Mouse (Mus musculus): ENCODE results near the gene Tmtc3. TPM values are rescaled to one million over a fixed set of nuclear protein-coding genes. Genes with fewer than 3 reads are reported as not detected.
"Not testable (repeated sequence)": the region's sequence is repeated elsewhere in the genome, so short reads cannot be mapped to it uniquely, and the experiment has no call there.

Tmtc3 gene
- 10 to 100 TPM; 11.3 to 13.3 TPM for total RNA-seq (2021)
- long read RNA-seq, experiment 1, full-length matches to known transcripts, result 3 of 6 reads
- long read RNA-seq, experiment 1, partial matches to known transcripts, result 1 of 6 reads
- long read RNA-seq, experiment 1, other reads (novel, unspliced or antisense), result 2 of 6 reads
- long read RNA-seq, experiment 2, partial matches to known transcripts, result 0 of 1 reads
- long read RNA-seq, experiment 2, other reads (novel, unspliced or antisense), result 1 of 1 reads

GRCm38 (mm10) chr10:100487097-100487978 lies at the start of gene Tmtc3, which contains the start of gene Cep290:
Tmtc3 (minus strand) TSS chr10:100487350.
Cep290 (plus strand) TSS chr10:100487558.
- DNase-seq (ENCODE audit: low spot score in 2 of 2), result peak; percentile 88 to 98

- DNase-seq (ENCODE audit: low spot score in 2 of 2), result no peak
Observed at GRCm38 (mm10) chr10:100524499-100525390, 37.6 kb upstream of the Tmtc3 start.

- DNase-seq (ENCODE audit: low spot score in 2 of 2), result no peak
Observed at GRCm38 (mm10) chr10:100522330-100522729, 35.2 kb upstream of the Tmtc3 start.

DNA sequence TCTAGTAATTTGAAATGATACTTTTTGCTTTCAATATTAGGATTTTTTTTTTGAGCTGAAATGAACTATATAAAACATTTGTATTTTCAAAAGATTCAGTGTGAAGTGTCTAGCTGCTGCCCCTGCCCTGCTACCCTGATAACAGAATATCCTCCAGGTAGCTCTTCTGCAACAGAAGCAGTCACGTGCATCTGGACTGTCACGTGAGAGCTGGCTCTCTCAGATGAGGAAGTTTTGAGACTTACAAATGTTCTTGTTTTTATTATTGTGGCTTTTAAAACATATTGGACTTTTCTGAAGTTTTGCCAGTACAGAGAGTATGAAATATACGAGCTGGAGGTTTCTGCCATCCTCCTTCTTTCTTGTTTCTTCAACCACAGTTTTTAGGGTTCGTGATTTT lies 34.5 kb upstream of the Tmtc3 start:
- no peak for DNase-seq (ENCODE audit: low spot score in 2 of 2)

DNA sequence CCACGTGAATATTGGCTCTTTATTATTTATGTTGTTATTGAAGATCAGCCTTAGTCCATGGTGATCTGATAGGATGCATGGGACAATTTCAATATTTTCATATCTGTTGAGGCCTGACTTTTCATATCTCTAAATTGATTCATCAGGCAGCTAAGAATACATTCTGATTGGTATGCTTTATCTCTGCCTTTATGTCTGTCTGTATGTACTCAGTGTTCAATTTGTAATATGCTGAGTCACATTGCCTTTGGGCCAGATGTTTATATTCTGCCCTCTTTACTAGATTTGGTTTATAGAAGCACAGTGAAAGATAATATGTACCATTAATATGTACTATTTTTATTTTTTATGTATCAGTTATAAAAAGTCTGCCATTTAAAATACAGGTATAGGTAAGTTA lies 21.0 kb upstream of the Tmtc3 start:
- no peak for DNase-seq (ENCODE audit: low spot score in 2 of 2)

GRCm38 (mm10) chr10:100498309-100498708 lies 11.2 kb upstream of the Tmtc3 start:
- DNase-seq (ENCODE audit: low spot score in 2 of 2), result no peak

GRCm38 (mm10) chr10:100491916-100492315 lies 4.8 kb upstream of the Tmtc3 start:
- no peak for DNase-seq (ENCODE audit: low spot score in 2 of 2)

DNA sequence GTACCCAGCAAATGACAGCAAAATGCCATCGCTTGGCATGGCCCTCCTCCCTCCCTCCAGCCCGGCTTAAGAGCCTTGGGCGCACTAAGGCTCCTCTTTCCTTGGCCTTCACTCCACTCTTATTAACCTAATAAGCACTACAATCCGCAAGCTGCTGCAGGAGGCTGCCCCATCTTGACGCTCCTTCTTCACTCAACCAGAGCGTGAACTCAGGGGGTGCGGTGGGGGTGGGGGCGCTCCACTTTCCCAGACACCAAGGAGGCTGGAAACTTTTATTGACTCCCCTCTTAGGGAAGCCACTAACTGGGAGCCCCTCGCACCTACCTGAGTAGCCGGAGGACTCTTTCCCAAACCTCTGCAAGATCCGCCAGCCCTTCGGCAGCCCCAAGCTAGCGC lies 451 bp downstream of the Tmtc3 start:
- no peak for DNase-seq (ENCODE audit: low spot score in 2 of 2)

DNA sequence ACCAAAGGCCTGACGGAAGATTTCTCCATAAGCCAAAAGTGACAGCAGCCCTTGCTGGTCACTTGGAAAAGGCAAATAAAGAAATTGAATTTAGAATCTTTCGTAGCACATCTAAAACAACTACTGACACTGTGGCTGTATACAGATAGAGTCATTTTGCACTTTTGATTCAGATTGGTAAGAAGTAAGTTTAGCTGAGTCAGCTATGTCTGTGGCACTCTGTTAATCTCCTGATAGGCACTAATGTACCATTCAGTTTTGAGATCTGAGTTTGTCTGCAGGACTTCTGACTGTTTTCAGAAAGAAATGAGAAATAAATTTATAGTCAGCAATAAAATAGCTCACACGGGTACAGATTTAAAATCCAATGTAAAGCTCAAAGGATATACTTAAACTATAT lies 7.6 kb downstream of the Tmtc3 start:
- DNase-seq (ENCODE audit: low spot score in 2 of 2), result no peak

- no peak for DNase-seq (ENCODE audit: low spot score in 2 of 2)
Observed at GRCm38 (mm10) chr10:100475040-100475439, 12.1 kb downstream of the Tmtc3 start.

DNA sequence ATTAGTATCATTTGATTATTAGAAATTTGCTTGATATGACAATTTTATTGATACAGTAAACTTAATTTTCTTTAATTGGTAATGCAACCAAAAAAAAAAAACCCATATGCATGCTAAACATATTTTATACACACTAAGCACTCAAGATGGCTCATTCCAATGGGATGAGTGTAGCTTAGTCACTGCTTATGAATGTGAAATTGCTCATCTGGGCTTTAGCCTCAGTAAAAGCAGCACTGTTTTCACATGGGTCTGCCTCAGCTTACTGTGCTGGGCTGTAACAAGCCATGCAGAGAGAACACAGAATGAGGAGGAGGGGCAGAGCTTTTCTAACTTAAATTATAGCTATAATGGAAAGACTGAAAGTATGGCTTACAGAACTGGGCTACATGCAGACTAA lies 26.6 kb downstream of the Tmtc3 start:
- no peak for DNase-seq (ENCODE audit: low spot score in 2 of 2)

- DNase-seq (ENCODE audit: low spot score in 2 of 2), result no peak
Observed at GRCm38 (mm10) chr10:100449394-100449793, 37.8 kb downstream of the Tmtc3 start.

DNA sequence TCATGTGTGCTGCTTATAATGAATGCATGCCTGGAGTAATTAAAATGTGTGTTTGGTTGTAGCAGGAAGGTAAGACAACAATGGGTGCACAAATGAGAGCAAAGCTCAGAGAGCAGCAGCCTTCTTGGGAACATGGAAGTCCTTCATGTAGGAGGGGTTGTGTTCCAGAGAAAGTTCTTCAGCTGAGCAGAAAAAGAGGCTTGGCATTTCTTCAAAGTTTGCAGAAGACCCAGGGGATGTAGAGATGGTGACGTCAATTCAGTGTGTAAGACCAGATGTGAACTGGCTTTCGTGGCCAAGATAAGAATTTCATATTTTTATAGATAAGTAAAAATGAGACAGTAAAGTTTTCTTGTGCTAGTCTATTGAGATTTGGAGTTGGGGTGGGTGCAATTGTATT lies 59.6 kb downstream of the Tmtc3 start:
- DNase-seq (ENCODE audit: low spot score in 2 of 2), result no peak

DNA sequence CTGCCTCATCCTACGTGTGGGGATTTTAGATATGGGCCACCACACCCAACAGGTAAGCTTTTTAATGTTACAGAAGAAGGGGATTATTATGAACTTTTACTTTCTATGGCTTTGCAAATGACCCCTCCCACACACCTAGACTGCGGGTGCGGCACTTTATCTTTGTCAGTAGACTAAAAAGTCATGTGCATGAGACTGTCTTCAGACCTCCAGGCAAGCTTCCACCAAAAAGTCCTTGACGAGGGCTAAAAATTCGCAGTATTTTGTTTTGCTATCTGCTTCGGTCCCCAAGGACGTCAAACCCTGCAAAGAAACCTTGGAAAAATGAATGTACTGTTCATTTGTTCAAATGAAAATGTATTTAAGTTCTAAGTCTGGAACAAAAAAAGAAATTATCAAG lies 71.6 kb downstream of the Tmtc3 start:
- DNase-seq (ENCODE audit: low spot score in 2 of 2), result no peak

- DNase-seq (ENCODE audit: low spot score in 2 of 2), result not testable (repeated sequence)
Observed at GRCm38 (mm10) chr10:100402301-100402700, 84.8 kb downstream of the Tmtc3 start.

Other genes starting within 250 kb of the Tmtc3 start
- gene Gm4301, start 151.7 kb downstream of the Tmtc3 start, total RNA-seq (2021), result not detected
- gene Gm4302, start 146.5 kb downstream of the Tmtc3 start, total RNA-seq (2021), result not detected
- not detected for gene Gm4303, start 141.4 kb downstream of the Tmtc3 start, total RNA-seq (2021)
- not detected for gene Gm4305, start 136.3 kb downstream of the Tmtc3 start, total RNA-seq (2021)
- gene Gm4307, start 126.0 kb downstream of the Tmtc3 start, total RNA-seq (2021), result not detected
- not detected for gene Gm4312, start 104.8 kb downstream of the Tmtc3 start, total RNA-seq (2021)
- gene Cep290, start 208 bp upstream of the Tmtc3 start, total RNA-seq (2021), result 10 to 100 TPM; 11.0 to 12.4 TPM
- 10 to 100 TPM; 24.5 to 26.9 TPM for gene 4930430F08Rik, start 103.1 kb upstream of the Tmtc3 start, total RNA-seq (2021)
- gene 1700017N19Rik, start 103.1 kb upstream of the Tmtc3 start, total RNA-seq (2021), result not detected

Data from layer of hippocampus, postnatal 14 days (tissue).